Mouse (Mus musculus) MEL (cell line): ENCODE measurements around the gene Mcm3ap. TPM values are rescaled to one million over a fixed set of nuclear protein-coding genes. Genes with fewer than 3 reads are reported as not detected.

Experiments
- DNase-seq: peaks from one replicate; pipeline ENCODE4 v3.0.0; 2011; ENCODE audit warnings: low read depth, low spot score
- H3K27ac ChIP-seq: 2 replicates; pipeline ENCODE4 v1.5.1; 2012; ENCODE audit warnings: low read depth, mild to moderate bottlenecking, control low read depth, low read length, moderate library complexity; ENCODE audit not compliant: control insufficient read depth
- H3K27me3 ChIP-seq, 2 experiments: fragments of 150-350 bp in 1 of 2; sonication (generic) in 1 of 2; 2 replicates each; pipeline ENCODE4 v1.6.1; 2012; ENCODE audit warnings: low read length in 2 of 2, mild to moderate bottlenecking in 2 of 2, improper control_type of control experiment in 1 of 2, moderate library complexity in 1 of 2; ENCODE audit not compliant: insufficient read depth in 2 of 2, control insufficient read depth in 1 of 2
- H3K36me3 ChIP-seq, 2 experiments: 2 replicates each; pipeline ENCODE4 v1.6.1; 2012 to 2014; ENCODE audit warnings: low read length in 2 of 2, improper control_type of control experiment in 1 of 2, inconsistent platforms in 1 of 2, mild to moderate bottlenecking in 1 of 2; ENCODE audit not compliant: insufficient read depth in 2 of 2, control insufficient read depth in 1 of 2
- H3K4me1 ChIP-seq, 2 experiments: fragments of 150-350 bp in 1 of 2; sonication (generic) in 1 of 2; 2 replicates each; pipeline ENCODE4 v1.6.1; 2012; ENCODE audit warnings: low read length in 2 of 2, improper control_type of control experiment in 1 of 2, mild to moderate bottlenecking in 1 of 2; ENCODE audit not compliant: insufficient read depth in 2 of 2, control insufficient read depth in 1 of 2
- H3K4me3 ChIP-seq, 2 experiments: fragments of 150-350 bp in 1 of 2; sonication (generic) in 1 of 2; 2 replicates each; pipeline ENCODE4 v1.5.1; 2012; ENCODE audit warnings: low read depth in 2 of 2, low read length in 2 of 2, mild to moderate bottlenecking in 2 of 2, moderate library complexity in 2 of 2, control low read depth in 1 of 2, improper control_type of control experiment in 1 of 2; ENCODE audit not compliant: control insufficient read depth in 1 of 2, insufficient read depth in 1 of 2
- H3K79me2 ChIP-seq: 2 replicates; pipeline ENCODE4 v1.6.1; 2012; ENCODE audit warnings: mild to moderate bottlenecking, low read length, moderate library complexity; ENCODE audit not compliant: control insufficient read depth, poor library complexity, insufficient read depth
- H3K9ac ChIP-seq: 2 replicates; pipeline ENCODE4 v1.6.1; 2012; ENCODE audit warnings: low read depth, mild to moderate bottlenecking, control low read depth, low read length, moderate library complexity; ENCODE audit not compliant: control insufficient read depth, poor library complexity, severe bottlenecking
- H3K9me3 ChIP-seq: fragments of 150-350 bp; sonication (generic); replicated peaks from 2 replicates; pipeline ENCODE4 v1.6.1; 2012; ENCODE audit warnings: mild to moderate bottlenecking, low read length, improper control_type of control experiment, moderate library complexity; ENCODE audit not compliant: insufficient read depth
- BHLHE40 ChIP-seq: IDR thresholded peaks from 2 replicates; pipeline ENCODE4 v1.6.1; 2012; ENCODE audit warnings: low read depth, mild to moderate bottlenecking, inconsistent platforms, low read length, improper control_type of control experiment, borderline replicate concordance
- CHD1 ChIP-seq: IDR thresholded peaks from 2 replicates; pipeline ENCODE4 v1.6.1; 2012; ENCODE audit warnings: low read depth, mild to moderate bottlenecking, inconsistent platforms, low read length, improper control_type of control experiment
- CTCF ChIP-seq, 3 experiments: IDR thresholded peaks in 2 of 3; conservative IDR thresholded peaks in 1 of 3; 2 replicates each; pipeline ENCODE4 v1.5.1; 2011 to 2012; ENCODE audit warnings: low read length in 3 of 3, low read depth in 2 of 3, mild to moderate bottlenecking in 2 of 3, improper control_type of control experiment in 1 of 3, inconsistent platforms in 1 of 3, mixed read lengths in 1 of 3, moderate library complexity in 1 of 3; ENCODE audit not compliant: control insufficient read depth in 1 of 3, insufficient read depth in 1 of 3, poor library complexity in 1 of 3, severe bottlenecking in 1 of 3
- E2F4 ChIP-seq: IDR thresholded peaks from 2 replicates; pipeline ENCODE4 v1.6.1; 2011; ENCODE audit warnings: low read depth, low read length, improper control_type of control experiment, borderline replicate concordance
- ELF1 ChIP-seq: IDR thresholded peaks from 2 replicates; pipeline ENCODE4 v1.6.1; 2014; ENCODE audit warnings: low read depth, mild to moderate bottlenecking, inconsistent platforms, low read length, improper control_type of control experiment, moderate library complexity
- JUND ChIP-seq: IDR thresholded peaks from 2 replicates; pipeline ENCODE4 v1.6.1; 2011; ENCODE audit warnings: low read depth, mild to moderate bottlenecking, improper control_type of control experiment, low read length
- KAT2A ChIP-seq: conservative IDR thresholded peaks from 2 replicates; pipeline ENCODE4 v1.6.1; 2012; ENCODE audit warnings: low read depth, low read length, improper control_type of control experiment, inconsistent platforms
- MAFK ChIP-seq: IDR thresholded peaks from 2 replicates; pipeline ENCODE4 v1.6.1; 2011; ENCODE audit warnings: low read depth, mild to moderate bottlenecking, low read length, improper control_type of control experiment, borderline replicate concordance
- MAX ChIP-seq: IDR thresholded peaks from 2 replicates; pipeline ENCODE4 v1.6.1; 2011; ENCODE audit warnings: low read length, improper control_type of control experiment
- MYC ChIP-seq: IDR thresholded peaks from 2 replicates; pipeline ENCODE4 v1.6.1; 2011; ENCODE audit warnings: low read depth, mild to moderate bottlenecking, low read length, improper control_type of control experiment, moderate library complexity
- NRF1 ChIP-seq: IDR thresholded peaks from 2 replicates; pipeline ENCODE4 v1.6.1; 2014; ENCODE audit warnings: low read depth, mild to moderate bottlenecking, inconsistent platforms, low read length, improper control_type of control experiment, moderate library complexity; ENCODE audit not compliant: poor library complexity, insufficient read depth, severe bottlenecking
- POLR2A ChIP-seq, 2 experiments: IDR thresholded peaks; 2 replicates each; pipeline ENCODE4 v1.6.1; 2011 to 2012; ENCODE audit warnings: low read length in 2 of 2, mild to moderate bottlenecking in 2 of 2, control low read depth in 1 of 2, improper control_type of control experiment in 1 of 2, low read depth in 1 of 2, moderate library complexity in 1 of 2; ENCODE audit not compliant: control insufficient read depth in 1 of 2, insufficient read depth in 1 of 2, poor library complexity in 1 of 2
- RAD21 ChIP-seq: IDR thresholded peaks from 2 replicates; pipeline ENCODE4 v1.6.1; 2011; ENCODE audit warnings: mild to moderate bottlenecking, low read depth, low read length, improper control_type of control experiment
- SIN3A ChIP-seq: IDR thresholded peaks from 2 replicates; pipeline ENCODE4 v1.6.1; 2012; ENCODE audit warnings: low read length, improper control_type of control experiment, inconsistent platforms
- TBP ChIP-seq: IDR thresholded peaks from 2 replicates; pipeline ENCODE4 v1.8.0; 2011; ENCODE audit warnings: low read depth, low read length, improper control_type of control experiment
- UBTF ChIP-seq: IDR thresholded peaks from 2 replicates; pipeline ENCODE4 v1.6.1; 2012; ENCODE audit warnings: low read depth, mild to moderate bottlenecking, inconsistent platforms, low read length, improper control_type of control experiment, moderate library complexity, borderline replicate concordance; ENCODE audit not compliant: insufficient read depth
- ZC3H11A ChIP-seq: IDR thresholded peaks from 2 replicates; pipeline ENCODE4 v1.6.1; 2012; ENCODE audit warnings: low read depth, mild to moderate bottlenecking, inconsistent platforms, low read length, improper control_type of control experiment
- ZKSCAN1 ChIP-seq: IDR thresholded peaks from 2 replicates; pipeline ENCODE4 v1.6.1; 2012; ENCODE audit warnings: low read depth, mild to moderate bottlenecking, inconsistent platforms, low read length, improper control_type of control experiment, moderate library complexity
- ZNF384 ChIP-seq: IDR thresholded peaks from 2 replicates; pipeline ENCODE4 v1.6.1; 2012; ENCODE audit warnings: low read depth, mild to moderate bottlenecking, inconsistent platforms, low read length, improper control_type of control experiment
- polyA plus RNA-seq, 2 experiments: library from polyadenylated mRNA; stranded (reverse) in 1 of 2; unstranded in 1 of 2; fragments of >175 nt in 1 of 2; fragments of >200 nt in 1 of 2; gene quantifications; 2 replicates each; pipeline versions ENCODE4 v1.2.1 to v1.2.4; 2012; ENCODE audit warnings: low replicate concordance in 2 of 2, low read depth in 1 of 2; ENCODE audit not compliant: insufficient read length in 2 of 2, insufficient read depth in 1 of 2, missing spikeins in 1 of 2
- total RNA-seq: library from RNA; depleted of rRNA; stranded (reverse); fragments of 300-350 nt; gene quantifications from 2 replicates; pipeline ENCODE4 v1.2.3, GENCODE M21; 2012

Mcm3ap gene
- total and polyA plus RNA-seq, 3 experiments, result 39.6 to 57.0 TPM; not detected in 1

GRCm38 (mm10) chr10:76537619-76538018, 68.9 kb downstream of the Mcm3ap start:
- no peaks in the 10 kb centered on the region for H3K27me3 ChIP-seq
- H3K27ac ChIP-seq, result no peak overlapping the region
- TF ChIP-seq POLR2A (IDR thresholded peaks at IDR 0.05; ENCODE audit: control insufficient read depth in 1 of 2, insufficient read depth in 1 of 2, low read depth in 1 of 2, low read length in 2 of 2, poor library complexity in 1 of 2) (no peak), RAD21 (no peak), NRF1 (no peak), MAX (no peak), TBP (no peak), MAFK (no peak), ZNF384 (no peak), BHLHE40 (no peak), KAT2A (no peak)
- H3K4me1 ChIP-seq, result 0 out of 4 replicates have a peak, but pooled peaks cover 0 to under 1% of the 10 kb centered on the region in 2 experiments
- H3K9me3 ChIP-seq, result no peaks in the 10 kb centered on the region
- no peak for DNase-seq
- no peak overlapping the region for H3K4me3 ChIP-seq
- H3K79me2 ChIP-seq, result no peaks in the 10 kb centered on the region
- H3K9ac ChIP-seq, result no peak overlapping the region
- H3K36me3 ChIP-seq, result peaks cover under 1 to 6% of the 10 kb centered on the region in 2 experiments; a peak in 3 of 4 replicates

GRCm38 (mm10) chr10:76541336-76542085, 72.8 kb downstream of the Mcm3ap start:
- H3K27me3 ChIP-seq, result no peaks in the 10 kb centered on the region
- peaks cover 2 to 11% of the 10 kb centered on the region in 2 experiments; a peak in 3 of 4 replicates for H3K36me3 ChIP-seq

GRCm38 (mm10) chr10:76542636-76543375, 74.1 kb downstream of the Mcm3ap start:
- Histone ChIP-seq H3K79me2 (no peaks in the 10 kb centered on the region), H3K4me3 (no peak overlapping the region), H3K36me3 (peaks cover 2 to 9% of the 10 kb centered on the region in 2 experiments; a peak in 3 of 4 replicates), H3K9me3 (no peaks in the 10 kb centered on the region), H3K27ac (no peak overlapping the region; the same call in 1 of the 2 replicates), H3K4me1 (0 out of 4 replicates have a peak, but pooled peaks cover 0 to 5% of the 10 kb centered on the region in 2 experiments), H3K27me3 (no peaks in the 10 kb centered on the region), H3K9ac (no peak overlapping the region)
- TF ChIP-seq ZKSCAN1 (no peak), ZC3H11A (no peak), ELF1 (no peak), CHD1 (no peak), JUND (no peak), UBTF (no peak), CTCF (IDR thresholded peaks at IDR 0.05 in 2 of 3, conservative IDR thresholded peaks at IDR 0.05 in 1 of 3; ENCODE audit: control insufficient read depth in 1 of 3, insufficient read depth in 1 of 3, low read depth in 2 of 3, low read length in 3 of 3, poor library complexity in 1 of 3, severe bottlenecking in 1 of 3) (no peak), MAFK (no peak), RAD21 (no peak), E2F4 (no peak), MYC (no peak)
- DNase-seq, result peak; percentile 28

More at GRCm38 (mm10) chr10:76541336-76542085, 72.8 kb downstream of the Mcm3ap start:
- Histone ChIP-seq H3K4me3 (no peak overlapping the region), H3K4me1 (0 out of 4 replicates have a peak, but pooled peaks cover 0 to 5% of the 10 kb centered on the region in 2 experiments), H3K9me3 (no peaks in the 10 kb centered on the region), H3K79me2 (no peaks in the 10 kb centered on the region), H3K9ac (no peak overlapping the region), H3K27ac (no peak overlapping the region)
- no peak for DNase-seq
- TF ChIP-seq SIN3A (no peak), NRF1 (no peak)
